Mouse (Mus musculus) megakaryocyte, embryonic 14.5 days (primary cell): ENCODE measurements around the gene Ppm1k. TPM values are rescaled to one million over a fixed set of nuclear protein-coding genes. Genes with fewer than 3 reads are reported as not detected.
"Not testable (repeated sequence)": the region's sequence is repeated elsewhere in the genome, so short reads cannot be mapped to it uniquely, and the experiment has no call there.

Source experiments
- H3K27me3 ChIP-seq: replicated peaks from 2 replicates; pipeline ENCODE3; 2012; ENCODE audit warnings: inconsistent platforms
- H3K36me3 ChIP-seq: replicated peaks from 2 replicates; pipeline ENCODE3; 2012; ENCODE audit warnings: low read length, inconsistent platforms, mixed read lengths
- H3K4me1 ChIP-seq: 2 replicates; pipeline ENCODE4 v1.6.1; 2012; ENCODE audit warnings: inconsistent platforms
- H3K4me3 ChIP-seq: replicated peaks from 2 replicates; pipeline ENCODE3; 2012; ENCODE audit warnings: moderate library complexity, mild to moderate bottlenecking, inconsistent platforms
- H3K9me3 ChIP-seq: 2 replicates; pipeline ENCODE4 v1.6.1; 2012; ENCODE audit warnings: inconsistent platforms
- FLI1 ChIP-seq: IDR thresholded peaks from 2 replicates; pipeline ENCODE4 v1.6.1; 2012; ENCODE audit warnings: low read length, inconsistent platforms, mixed read lengths
- GATA1 ChIP-seq: IDR thresholded peaks from 3 replicates; pipeline ENCODE4 v1.6.1; 2012; ENCODE audit warnings: mixed read lengths, low read length, inconsistent platforms, borderline replicate concordance
- polyA plus RNA-seq: library from polyadenylated mRNA; stranded (reverse); fragments of >175 nt; gene quantifications from 2 replicates; pipeline ENCODE4 v1.2.3, GENCODE M21; 2012; ENCODE audit warnings: low replicate concordance; ENCODE audit not compliant: insufficient read depth

Ppm1k gene
- polyA plus RNA-seq, 1 experiment = 0.08 TPM

GRCm38 (mm10) chr6:57503662-57504379 lies 31.4 kb downstream of the Ppm1k start:
- no peaks in the 10 kb centered on the region for H3K27me3 ChIP-seq
- H3K36me3 ChIP-seq = no peaks in the 10 kb centered on the region
- no peak for TF ChIP-seq FLI1
- no peak for TF ChIP-seq GATA1
- no peaks in the 10 kb centered on the region for H3K9me3 ChIP-seq
- no peak overlapping the region for H3K4me3 ChIP-seq
- no peaks in the 10 kb centered on the region for H3K4me1 ChIP-seq

- TF ChIP-seq FLI1 (no peak), GATA1 (no peak)
- Histone ChIP-seq H3K27me3 (no peaks in the 10 kb centered on the region), H3K36me3 (no peaks in the 10 kb centered on the region), H3K9me3 (no peaks in the 10 kb centered on the region), H3K4me3 (no peak overlapping the region), H3K4me1 (no peaks in the 10 kb centered on the region)
These were observed 36.1 kb downstream of the Ppm1k start for GRCm38 (mm10) chr6:57499209-57499608.

DNA sequence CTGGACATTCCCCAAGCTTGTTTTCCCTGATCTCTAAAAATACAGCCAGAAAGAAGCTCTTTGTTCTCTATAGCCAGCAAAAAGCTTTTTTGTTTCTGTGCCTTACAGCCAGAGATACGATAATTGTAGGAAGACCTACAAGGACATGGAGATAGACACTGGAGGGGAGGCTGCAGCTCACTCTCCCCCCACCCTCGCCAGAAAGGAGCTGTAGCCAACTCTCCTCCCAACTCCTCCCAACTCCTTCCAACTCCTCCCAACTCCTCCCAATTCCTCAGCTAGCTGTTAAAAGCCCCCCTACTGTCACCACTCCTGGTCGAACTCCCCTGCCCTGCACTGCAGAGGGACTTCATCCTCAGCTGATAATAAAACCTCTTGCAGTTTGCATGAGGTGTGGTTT lies 67.1 kb downstream of the Ppm1k start:
- H3K27me3 ChIP-seq, H3K4me1 ChIP-seq, H3K9me3 ChIP-seq, H3K36me3 ChIP-seq, H3K4me3 ChIP-seq: not testable (repeated sequence)

Other genes starting within 250 kb of the Ppm1k start
- gene Vmn1r16, start 206.0 kb downstream of the Ppm1k start, polyA plus RNA-seq = not detected in 2 replicates
- not detected in 2 replicates for gene Vmn1r17, start 171.7 kb downstream of the Ppm1k start, polyA plus RNA-seq
- not detected in 2 replicates for gene Vmn1r18, start 139.7 kb downstream of the Ppm1k start, polyA plus RNA-seq
- not detected in 2 replicates for gene Vmn1r19, start 131.7 kb downstream of the Ppm1k start, polyA plus RNA-seq
- not detected in 2 replicates for gene Vmn1r20, start 106.5 kb downstream of the Ppm1k start, polyA plus RNA-seq
- 3.4 and 3.9 TPM in 2 replicates for gene Herc6, start 45.5 kb upstream of the Ppm1k start, polyA plus RNA-seq
- 10.5 and 24.9 TPM in 2 replicates for gene Pyurf, start 156.6 kb upstream of the Ppm1k start, polyA plus RNA-seq
- 6.7 and 7.6 TPM in 2 replicates for gene Lancl2, start 167.1 kb upstream of the Ppm1k start, polyA plus RNA-seq